Mouse (Mus musculus) liver, embryonic 15.5 days (tissue): Measurements from ENCODE around the gene Shf. TPM values are rescaled to one million over a fixed set of nuclear protein-coding genes. Genes with fewer than 3 reads are reported as not detected.

ENCODE experiments used
- ATAC-seq: fragments of 200-750 bp; cut with Nextera tagmentation; 2 replicates; pipeline ENCODE4 v1.8.0; 2017; ENCODE audit warnings: moderate number of reproducible peaks, mild to moderate bottlenecking, moderate library complexity; ENCODE audit not compliant: insufficient read depth
- H3K27ac ChIP-seq: fragments of 300-500 bp; sonication (generic); replicated peaks from 2 replicates; pipeline ENCODE4 v1.5.1; 2015; ENCODE audit warnings: mild to moderate bottlenecking, inconsistent platforms
- H3K27me3 ChIP-seq: fragments of 300-500 bp; sonication (generic); 2 replicates; pipeline ENCODE4 v1.6.1; 2015; ENCODE audit warnings: mild to moderate bottlenecking, inconsistent platforms
- H3K36me3 ChIP-seq: fragments of 300-500 bp; sonication (generic); replicated peaks from 2 replicates; pipeline ENCODE4 v1.6.1; 2015; ENCODE audit warnings: moderate library complexity, mild to moderate bottlenecking, inconsistent platforms
- H3K4me1 ChIP-seq: fragments of 300-500 bp; sonication (generic); replicated peaks from 2 replicates; pipeline ENCODE4 v1.6.1; 2015; ENCODE audit warnings: inconsistent platforms
- H3K4me2 ChIP-seq: fragments of 300-500 bp; sonication (generic); 2 replicates; pipeline ENCODE4 v1.6.1; 2015; ENCODE audit warnings: moderate library complexity, mild to moderate bottlenecking, inconsistent platforms
- H3K4me3 ChIP-seq: fragments of 300-500 bp; sonication (generic); replicated peaks from 2 replicates; pipeline ENCODE4 v1.5.1; 2015; ENCODE audit warnings: mild to moderate bottlenecking, inconsistent platforms
- H3K9ac ChIP-seq: fragments of 300-500 bp; sonication (generic); 2 replicates; pipeline ENCODE4 v1.6.1; 2015; ENCODE audit warnings: moderate library complexity, mild to moderate bottlenecking, inconsistent platforms
- H3K9me3 ChIP-seq: fragments of 300-500 bp; sonication (generic); replicated peaks from 2 replicates; pipeline ENCODE4 v1.6.1; 2016; ENCODE audit warnings: inconsistent platforms
- WGBS: fragments of 180-500 bp; shearing (Covaris S2); methylation state at CpG from one replicate; pipeline ENCODE4 v1.1.7; 2015; ENCODE audit warnings: mixed read lengths; ENCODE audit not compliant: insufficient replicate concordance; 5-methylcytosine and 5-hydroxymethylcytosine counted together
- polyA plus RNA-seq: library from polyadenylated mRNA; unstranded; fragments of >200 nt; fragmentation: Nextera tagmentation; extraction: Ambion mirVana; gene quantifications from 2 replicates; pipeline ENCODE4 v1.2.1, GENCODE M21; 2015

The Shf gene
- polyA plus RNA-seq, 1 experiment from 2014 or later, result 1.1 TPM

DNA sequence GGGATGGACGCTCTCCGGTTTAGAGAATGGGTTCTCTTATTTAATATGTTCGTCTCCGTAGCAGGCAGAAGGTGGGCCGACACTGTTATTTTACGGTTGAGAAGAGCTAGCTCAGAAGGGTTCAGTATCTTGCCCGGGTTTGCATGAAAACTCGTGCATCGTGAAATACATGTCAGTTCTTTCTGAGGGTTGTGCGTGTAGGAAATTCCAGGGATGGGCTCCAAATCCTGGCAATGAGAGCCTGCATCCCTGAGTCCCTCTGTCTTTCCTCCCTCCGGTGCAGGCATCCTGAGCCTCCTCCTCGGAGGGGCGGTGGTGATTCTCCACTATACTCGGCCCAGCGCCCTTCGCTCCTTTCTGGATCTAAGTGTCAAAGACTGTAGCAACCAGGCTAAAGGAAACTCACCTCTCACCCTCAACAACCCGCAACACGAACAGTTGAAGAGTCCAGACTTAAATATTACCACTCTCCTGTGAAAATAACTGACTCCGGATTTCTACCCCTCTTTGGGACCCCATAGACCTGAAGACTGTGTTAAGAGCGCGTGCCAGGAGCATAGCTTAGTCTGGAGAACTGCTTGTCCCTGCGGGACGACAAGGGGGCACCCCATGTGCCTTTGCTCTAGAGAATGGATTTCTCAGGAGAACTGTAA is 66.9 kb downstream of the Shf start:
- peaks cover 31% of the 10 kb centered on the region; the same call in 1 of the 2 replicates for H3K4me1 ChIP-seq
- no peak overlapping the region for H3K9ac ChIP-seq
- H3K9me3 ChIP-seq, result no peaks in the 10 kb centered on the region
- no peak for ATAC-seq
- WGBS, result 9% methylated on average over 23 of the region's 23 CpGs
- H3K36me3 ChIP-seq, result no peaks in the 10 kb centered on the region
- H3K27me3 ChIP-seq, result peaks cover 100% of the 10 kb centered on the region
- peak overlapping the region; percentile 48 for H3K4me2 ChIP-seq
- peak overlapping the region; percentile 25; the same call in 1 of the 2 replicates for H3K4me3 ChIP-seq
- no peak overlapping the region for H3K27ac ChIP-seq

DNA sequence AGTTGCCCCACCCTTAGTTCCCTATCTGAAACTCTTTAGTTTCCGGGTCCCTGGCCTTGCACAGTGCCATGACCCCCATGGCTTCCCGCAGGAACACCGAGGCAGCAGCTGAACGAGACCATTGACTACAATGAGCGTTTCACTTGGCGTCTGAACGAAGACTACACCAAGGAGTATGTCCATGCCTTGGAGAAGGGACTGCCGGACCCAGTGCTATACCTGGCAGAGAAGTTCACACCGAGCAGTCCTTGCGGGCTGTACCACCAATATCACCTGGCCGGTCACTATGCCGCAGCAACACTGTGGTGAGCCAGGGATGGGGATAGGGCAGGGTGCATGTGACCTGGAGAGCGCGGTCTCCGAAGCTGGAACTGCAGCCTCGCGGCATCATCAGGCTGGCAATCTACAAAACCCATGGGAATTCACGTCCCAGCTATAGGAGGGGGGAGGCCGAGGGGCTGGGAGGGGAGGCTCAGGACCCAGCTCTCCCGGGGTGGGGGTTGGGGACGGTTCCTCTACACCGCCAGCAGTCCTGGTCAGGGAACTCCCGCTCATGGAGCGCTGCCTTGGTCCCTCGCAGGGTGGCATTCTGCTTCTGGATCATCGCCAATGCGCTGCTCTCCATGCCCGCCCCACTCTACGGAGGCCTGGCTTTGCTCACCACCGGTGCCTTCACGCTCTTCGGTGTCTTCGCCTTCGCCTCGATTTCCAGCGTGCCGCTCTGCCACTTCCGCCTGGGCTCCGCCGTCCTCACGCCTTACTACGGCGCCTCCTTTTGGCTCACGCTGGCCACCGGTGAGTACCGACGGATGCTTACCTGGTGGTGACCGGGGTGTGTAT is 67.7 kb downstream of the Shf start:
- ATAC-seq, result 0 out of 2 replicates have a peak, but pooled peaks have one; percentile 19
- no peaks in the 10 kb centered on the region for H3K36me3 ChIP-seq
- H3K4me1 ChIP-seq, result peaks cover 31% of the 10 kb centered on the region; the same call in 1 of the 2 replicates
- no peaks in the 10 kb centered on the region for H3K9me3 ChIP-seq
- peak overlapping the region; percentile 25 for H3K4me3 ChIP-seq
- peaks cover 100% of the 10 kb centered on the region for H3K27me3 ChIP-seq
- no peak overlapping the region for H3K27ac ChIP-seq
- no peak overlapping the region for H3K9ac ChIP-seq
- H3K4me2 ChIP-seq, result peak overlapping the region; percentile 48
- WGBS, result 1% methylated on average over 48 of the region's 48 CpGs

DNA sequence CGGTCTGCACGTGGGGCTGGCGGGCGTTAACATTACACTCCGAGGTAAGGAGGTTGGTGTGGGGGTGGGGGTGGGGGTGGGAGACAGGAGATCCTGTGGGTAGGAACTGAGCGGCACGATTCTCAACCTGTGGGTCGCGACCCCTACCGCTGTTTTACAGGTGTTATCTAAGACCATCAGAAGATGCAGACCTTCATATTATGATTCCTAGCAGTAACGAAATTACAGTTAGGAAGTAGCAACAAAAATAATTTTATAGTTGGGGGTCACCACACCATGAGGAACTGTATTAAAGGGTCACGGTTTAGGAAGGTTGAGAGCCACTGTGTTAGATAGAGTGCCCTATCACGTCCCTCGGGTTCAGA is 68.3 kb downstream of the Shf start:
- no peak for ATAC-seq
- H3K4me1 ChIP-seq, result peaks cover 31% of the 10 kb centered on the region; the same call in 1 of the 2 replicates
- no peak overlapping the region for H3K4me3 ChIP-seq
- peak overlapping the region; percentile 48; the same call in 1 of the 2 replicates for H3K4me2 ChIP-seq
- no peaks in the 10 kb centered on the region for H3K36me3 ChIP-seq
- WGBS, result 5% methylated on average over 14 of the region's 14 CpGs
- peaks cover 100% of the 10 kb centered on the region for H3K27me3 ChIP-seq
- H3K9ac ChIP-seq, result no peak overlapping the region
- no peaks in the 10 kb centered on the region for H3K9me3 ChIP-seq
- H3K27ac ChIP-seq, result no peak overlapping the region

DNA sequence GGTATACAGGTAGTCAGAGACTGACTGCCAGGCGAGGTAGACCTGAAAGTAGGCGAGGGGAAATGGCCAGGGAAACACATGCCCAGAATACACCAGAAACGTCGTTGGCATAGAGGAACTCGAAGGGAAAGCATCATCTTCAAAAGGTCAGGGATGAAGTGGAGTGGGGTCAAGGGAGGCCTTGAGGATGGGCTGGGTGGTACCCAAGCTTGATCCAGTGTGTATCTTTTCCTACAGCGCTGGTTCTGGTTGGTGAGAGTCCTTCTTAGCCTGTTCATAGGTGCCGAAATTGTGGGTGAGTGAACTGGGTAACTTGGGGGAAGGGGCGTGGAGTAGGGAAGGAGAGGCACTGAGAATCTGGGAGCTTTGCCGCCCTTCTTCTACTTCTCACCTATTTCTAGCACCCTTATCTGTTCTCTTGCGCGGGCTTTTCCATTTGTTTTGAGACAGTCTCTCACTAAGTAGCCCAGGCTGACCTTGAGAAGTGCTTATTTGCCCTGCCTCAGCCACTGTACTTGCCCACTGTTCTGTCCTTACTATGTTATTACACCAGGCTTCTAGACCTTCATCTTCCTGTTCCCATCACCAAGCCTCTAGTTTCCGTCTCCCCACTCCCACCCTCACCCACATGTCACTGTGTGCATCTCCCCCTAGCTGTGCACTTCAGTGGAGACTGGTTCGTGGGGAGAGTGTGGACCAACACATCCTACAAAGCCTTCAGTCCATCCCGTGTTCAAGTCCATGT is 68.9 kb downstream of the Shf start:
- H3K9me3 ChIP-seq, result no peaks in the 10 kb centered on the region
- 8% methylated on average over 14 of the region's 14 CpGs for WGBS
- no peak overlapping the region for H3K9ac ChIP-seq
- no peak overlapping the region for H3K27ac ChIP-seq
- no peak overlapping the region for H3K4me2 ChIP-seq
- peaks cover 31% of the 10 kb centered on the region; the same call in 1 of the 2 replicates for H3K4me1 ChIP-seq
- no peak overlapping the region for H3K4me3 ChIP-seq
- H3K36me3 ChIP-seq, result no peaks in the 10 kb centered on the region
- H3K27me3 ChIP-seq, result peaks cover 100% of the 10 kb centered on the region
- ATAC-seq, result no peak

Other genes starting within 250 kb of the Shf start
- 416 and 443 TPM in 2 replicates for gene B2m, start 221.5 kb downstream of the Shf start, polyA plus RNA-seq
- not detected in 2 replicates for gene Trim69, start 208.5 kb downstream of the Shf start, polyA plus RNA-seq
- 0.06 TPM in 1 of 2 replicates, not detected in the other for gene Patl2, start 183.0 kb downstream of the Shf start, polyA plus RNA-seq
- not detected in 2 replicates for gene Terb2, start 182.9 kb downstream of the Shf start, polyA plus RNA-seq
- gene Sord, start 134.4 kb downstream of the Shf start, polyA plus RNA-seq, result 158 and 181 TPM in 2 replicates
- gene Duox2, start 70.7 kb downstream of the Shf start, polyA plus RNA-seq, result not detected in 2 replicates
- gene Duoxa2, start 70.3 kb downstream of the Shf start, polyA plus RNA-seq, result not detected in 2 replicates
- not detected in 2 replicates for gene Duoxa1, start 55.4 kb downstream of the Shf start, polyA plus RNA-seq
- not detected in 2 replicates for gene Duox1, start 53.5 kb downstream of the Shf start, polyA plus RNA-seq
- gene Slc28a2, start 57.3 kb upstream of the Shf start, polyA plus RNA-seq, result 1.6 and 1.8 TPM in 2 replicates
- gene Gm14085, start 115.8 kb upstream of the Shf start, polyA plus RNA-seq, result 0.02 TPM in 1 of 2 replicates, not detected in the other
- 29.4 and 31.9 TPM in 2 replicates for gene Gatm, start 242.1 kb upstream of the Shf start, polyA plus RNA-seq